Mouse (Mus musculus) kidney, embryonic 16.5 days (tissue): ENCODE measurements around the gene Mypop. TPM values are rescaled to one million over a fixed set of nuclear protein-coding genes. Genes with fewer than 3 reads are reported as not detected.

Experiments
- ATAC-seq: fragments of 200-750 bp; cut with Nextera tagmentation; 2 replicates; pipeline ENCODE4 v1.8.0; 2017; ENCODE audit warnings: moderate TSS enrichment; ENCODE audit not compliant: low FRiP score, low TSS enrichment
- H3K27ac ChIP-seq: fragments of 300-500 bp; sonication (generic); 2 replicates; pipeline ENCODE4 v1.5.1; 2014; ENCODE audit warnings: low read length
- H3K27me3 ChIP-seq: fragments of 300-500 bp; sonication (generic); 2 replicates; pipeline ENCODE4 v1.6.1; 2014; ENCODE audit warnings: low read length, control low read depth, mixed read lengths; ENCODE audit not compliant: insufficient read depth
- H3K36me3 ChIP-seq: fragments of 300-500 bp; sonication (generic); 2 replicates; pipeline ENCODE4 v1.6.1; 2014; ENCODE audit warnings: low read length, control low read depth, mixed read lengths; ENCODE audit not compliant: insufficient read depth
- H3K4me1 ChIP-seq: fragments of 300-500 bp; sonication (generic); 2 replicates; pipeline ENCODE4 v1.6.1; 2014; ENCODE audit warnings: low read length, control low read depth, mixed read lengths; ENCODE audit not compliant: insufficient read depth
- H3K4me2 ChIP-seq: fragments of 300-500 bp; sonication (generic); replicated peaks from 2 replicates; pipeline ENCODE4 v1.6.1; 2014; ENCODE audit warnings: low read depth, low read length
- H3K4me3 ChIP-seq: fragments of 300-500 bp; sonication (generic); 2 replicates; pipeline ENCODE4 v1.5.1; 2014; ENCODE audit warnings: mild to moderate bottlenecking, low read length
- H3K9ac ChIP-seq: fragments of 300-500 bp; sonication (generic); replicated peaks from 2 replicates; pipeline ENCODE4 v1.6.1; 2014; ENCODE audit warnings: low read length
- H3K9me3 ChIP-seq: fragments of 300-500 bp; sonication (generic); 2 replicates; pipeline ENCODE4 v1.6.1; 2016; ENCODE audit warnings: low read length, control low read depth
- WGBS: fragments of 180-500 bp; shearing (Covaris S2); extraction: QIAGEN DNeasy Blood & Tissue Kit; methylation state at CpG from one replicate; pipeline ENCODE4 v1.1.7; 2014; 5-methylcytosine and 5-hydroxymethylcytosine counted together
- polyA plus RNA-seq: library from polyadenylated mRNA; unstranded; fragments of >200 nt; fragmentation: Nextera tagmentation; extraction: Ambion mirVana; gene quantifications from 2 replicates; pipeline ENCODE4 v1.2.1, GENCODE M21; 2015

The Mypop gene
- polyA plus RNA-seq, 1 experiment from 2014 or later: 3.3 TPM

DNA sequence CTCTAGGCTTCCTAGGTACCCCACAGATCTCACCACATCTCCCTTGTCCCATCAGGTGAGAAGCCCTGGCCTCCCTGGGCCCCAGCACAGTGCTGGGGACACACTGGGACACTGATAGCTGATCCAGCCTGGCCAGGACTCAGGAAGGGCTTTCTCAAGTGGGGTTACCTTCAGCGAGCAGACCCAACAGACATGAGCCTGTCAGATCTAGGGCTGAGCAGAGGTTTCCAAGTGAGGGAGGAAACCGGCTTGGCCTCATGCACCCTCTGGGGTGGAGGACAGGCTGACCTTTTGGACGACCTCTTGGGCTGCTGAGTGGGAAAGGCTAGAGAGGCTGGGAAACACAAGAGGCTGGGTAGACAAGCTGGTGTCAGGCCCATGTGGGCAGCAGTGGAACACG lies 60.1 kb downstream of the Mypop start:
- 63% methylated on average over 4 of the region's 4 CpGs for WGBS

More for the DNA sequence above, 60.1 kb downstream of the Mypop start:
- no peak overlapping the region for H3K27ac ChIP-seq
- 0 out of 2 replicates have a peak, but pooled peaks cover 2% of the 10 kb centered on the region for H3K4me1 ChIP-seq
- H3K4me3 ChIP-seq: no peak overlapping the region
- no peak overlapping the region for H3K4me2 ChIP-seq
- no peak for ATAC-seq
- peaks cover 65% of the 10 kb centered on the region for H3K36me3 ChIP-seq
- H3K9me3 ChIP-seq: no peaks in the 10 kb centered on the region
- no peaks in the 10 kb centered on the region for H3K27me3 ChIP-seq
- H3K9ac ChIP-seq: no peak overlapping the region

Other genes with a start within 250 kb of the Mypop start
- not detected in 2 replicates for gene Psg19, start 192.7 kb upstream of the Mypop start, polyA plus RNA-seq
- not detected in 2 replicates for gene Psg17, start 169.6 kb upstream of the Mypop start, polyA plus RNA-seq
- gene Mill2, start 151.3 kb upstream of the Mypop start, polyA plus RNA-seq: 1.4 and 1.6 TPM in 2 replicates
- gene Pglyrp1, start 119.9 kb upstream of the Mypop start, polyA plus RNA-seq: 1.8 TPM in 2 replicates
- gene Ccdc61, start 80.8 kb upstream of the Mypop start, polyA plus RNA-seq: 30.8 and 31.7 TPM in 2 replicates
- gene Nova2, start 65.4 kb upstream of the Mypop start, polyA plus RNA-seq: 0.67 and 0.77 TPM in 2 replicates
- not detected in 2 replicates for gene Nanos2, start 3.8 kb upstream of the Mypop start, polyA plus RNA-seq
- 21.4 and 23.5 TPM in 2 replicates for gene Irf2bp1, start 12.8 kb downstream of the Mypop start, polyA plus RNA-seq
- 0.35 and 0.75 TPM in 2 replicates for gene Foxa3, start 32.3 kb downstream of the Mypop start, polyA plus RNA-seq
- 34.0 and 35.6 TPM in 2 replicates for gene Sympk, start 33.1 kb downstream of the Mypop start, polyA plus RNA-seq
- gene Rsph6a, start 63.4 kb downstream of the Mypop start, polyA plus RNA-seq: not detected in 2 replicates
- gene Dmwd, start 85.0 kb downstream of the Mypop start, polyA plus RNA-seq: 15.5 and 16.8 TPM in 2 replicates
- gene Dmpk, start 92.6 kb downstream of the Mypop start, polyA plus RNA-seq: 17.2 and 27.5 TPM in 2 replicates
- gene Six5, start 103.3 kb downstream of the Mypop start, polyA plus RNA-seq: 9.5 and 10.5 TPM in 2 replicates
- 3.2 and 4.3 TPM in 2 replicates for gene Gm4969, start 127.1 kb downstream of the Mypop start, polyA plus RNA-seq
- gene Fbxo46, start 128.6 kb downstream of the Mypop start, polyA plus RNA-seq: 18.4 and 20.3 TPM in 2 replicates
- 15.1 and 16.1 TPM in 2 replicates for gene Qpctl, start 158.0 kb downstream of the Mypop start, polyA plus RNA-seq
- 137 and 141 TPM in 2 replicates for gene Snrpd2, start 158.5 kb downstream of the Mypop start, polyA plus RNA-seq
- gene Gipr, start 174.9 kb downstream of the Mypop start, polyA plus RNA-seq: 0.37 and 0.60 TPM in 2 replicates
- gene Eml2, start 185.2 kb downstream of the Mypop start, polyA plus RNA-seq: 12.0 and 14.5 TPM in 2 replicates
- gene Gpr4, start 221.3 kb downstream of the Mypop start, polyA plus RNA-seq: 4.0 and 4.3 TPM in 2 replicates
- gene Opa3, start 237.1 kb downstream of the Mypop start, polyA plus RNA-seq: 42.9 and 44.6 TPM in 2 replicates